Mouse (Mus musculus): ENCODE measurements around the gene Prkn. TPM values are rescaled to one million over a fixed set of nuclear protein-coding genes. Genes with fewer than 3 reads are reported as not detected.

Gene Prkn
- total RNA-seq, 2 experiments from 2014 or later, result 12.3 to 13.1 TPM

DNA sequence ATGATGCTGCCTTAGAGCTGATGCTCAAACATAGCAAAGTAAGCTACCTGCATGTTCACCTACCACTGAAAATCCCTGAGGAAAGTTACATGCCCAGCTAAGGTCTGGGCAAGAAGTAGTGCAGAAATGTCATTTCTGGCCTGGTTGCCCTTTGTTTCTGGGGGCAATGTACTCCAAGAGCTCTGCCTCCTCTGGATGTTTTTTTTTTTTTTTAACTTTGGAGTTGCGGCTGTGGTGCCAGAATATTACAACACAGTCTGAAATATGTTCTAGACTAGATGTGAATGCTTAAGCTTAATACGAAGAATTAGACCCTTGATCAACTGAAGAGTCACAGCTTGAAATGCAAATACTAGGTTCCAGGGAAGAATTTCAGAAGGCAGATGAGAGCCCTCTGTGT lies 911.1 kb downstream of the Prkn start:
- no peak for DNase-seq

DNA sequence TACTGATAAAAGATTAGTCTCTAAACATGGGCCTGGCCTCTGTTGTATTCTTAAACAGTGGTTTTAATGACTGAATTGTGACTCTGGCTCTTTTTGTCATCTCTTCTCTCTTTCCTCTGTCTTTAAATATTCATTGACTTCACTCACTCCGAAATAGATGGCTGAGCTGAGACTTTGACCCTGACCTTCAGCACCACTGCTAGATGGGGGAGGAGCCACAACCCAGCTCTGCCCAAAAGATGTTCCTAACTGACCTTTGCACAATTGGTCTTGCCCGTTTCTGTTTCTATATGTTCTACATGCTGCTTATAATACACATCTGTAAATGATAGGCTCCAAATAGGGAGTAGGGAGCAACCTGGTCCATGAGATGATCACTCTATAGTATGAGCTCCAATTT lies 912.5 kb downstream of the Prkn start:
- no peak for DNase-seq

DNA sequence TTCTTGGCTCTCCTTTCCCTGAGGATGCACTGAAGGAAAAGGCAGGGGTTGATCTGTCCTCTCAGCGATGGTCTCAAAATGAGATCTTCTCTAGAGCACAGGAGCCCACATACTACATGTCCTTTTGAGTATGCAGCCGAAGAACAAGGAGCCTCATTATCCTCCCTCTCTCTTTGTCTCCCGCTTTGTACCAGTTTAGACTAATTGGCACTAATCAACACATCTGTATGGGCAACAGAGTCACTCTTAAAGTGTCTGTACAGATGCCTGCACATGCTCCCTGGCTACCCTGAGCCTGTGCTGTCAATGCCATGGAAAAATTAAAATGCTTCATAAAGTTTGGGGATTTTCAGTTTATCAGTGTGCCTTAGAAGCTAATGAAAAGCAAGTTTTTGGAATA lies 924.9 kb downstream of the Prkn start:
- DNase-seq, result no peak

DNA sequence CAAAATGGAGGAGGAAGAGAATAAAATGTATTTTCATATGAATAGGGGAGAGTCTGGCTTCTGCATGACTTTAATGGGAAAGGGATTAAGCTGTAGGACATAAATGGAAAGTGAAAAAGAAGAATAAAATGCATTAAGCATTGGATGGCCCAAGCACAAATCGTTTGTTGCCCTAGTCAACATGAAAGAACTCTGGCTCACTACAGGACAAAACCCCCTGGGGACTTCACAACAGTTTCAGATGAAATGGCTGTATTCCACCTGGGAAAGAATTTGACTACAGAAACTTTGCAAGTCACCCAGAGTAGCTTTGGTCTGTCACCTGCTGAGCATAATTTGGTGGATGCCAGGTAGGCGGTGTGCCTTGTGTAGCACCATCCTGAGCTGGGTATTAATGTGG lies 925.4 kb downstream of the Prkn start:
- no peak for DNase-seq

DNA sequence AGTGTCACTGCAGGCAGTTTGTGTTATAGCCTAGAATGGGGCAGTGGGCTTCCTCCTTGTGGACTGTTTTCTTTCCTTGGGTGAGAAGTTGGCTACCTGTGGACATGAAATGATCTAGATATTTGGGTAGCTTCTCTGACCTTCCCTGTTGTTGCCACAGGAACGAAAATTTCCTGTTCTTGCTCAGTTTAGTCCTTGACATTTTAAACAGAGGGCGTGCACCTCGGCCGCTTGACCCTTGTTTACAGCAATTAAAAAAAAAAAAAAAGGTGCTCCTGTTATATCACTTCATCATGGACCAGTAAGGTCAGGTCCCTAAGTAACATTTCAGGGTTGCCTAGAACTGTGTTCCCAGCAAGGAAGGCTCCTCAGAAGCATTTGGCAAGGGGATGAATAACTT lies 927.1 kb downstream of the Prkn start:
- no peak for DNase-seq

DNA sequence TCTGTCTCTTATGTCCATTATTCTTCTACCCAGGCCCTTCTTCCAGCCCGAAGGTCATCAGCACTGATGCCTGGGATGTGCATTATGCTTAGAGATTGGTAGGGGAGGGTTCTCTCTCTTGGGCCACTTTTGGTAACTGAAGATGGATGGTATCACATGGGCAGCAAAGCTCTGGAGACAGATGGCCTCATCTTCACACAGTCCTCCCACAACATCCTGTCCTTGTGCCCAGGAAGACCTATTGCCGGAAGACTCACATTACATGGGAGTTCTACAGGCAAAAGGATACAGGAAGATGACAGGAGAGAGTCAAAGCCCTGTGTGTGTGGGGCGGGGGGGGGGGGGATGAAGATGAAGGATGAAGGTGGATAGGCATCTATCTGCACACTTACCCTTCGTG lies 928.2 kb downstream of the Prkn start:
- no peak for DNase-seq

DNA sequence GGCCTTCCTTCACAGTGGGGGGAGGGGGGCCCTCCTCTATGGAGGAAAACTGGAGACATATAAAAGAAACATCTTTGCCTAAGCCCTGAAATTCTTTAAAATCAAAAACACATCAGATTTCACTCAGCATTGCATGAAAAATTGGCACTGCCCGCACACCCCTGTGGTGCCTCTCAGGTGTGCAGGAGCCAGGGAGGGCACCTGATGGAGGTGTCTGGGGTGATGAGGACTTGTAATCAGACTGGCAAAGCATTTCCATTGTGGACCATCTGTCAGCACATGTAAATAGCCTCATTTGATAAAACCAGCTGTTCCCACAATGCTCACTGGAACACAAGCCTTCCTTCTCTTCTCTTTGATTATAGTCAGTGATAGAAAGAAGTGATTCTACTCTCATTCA lies 928.8 kb downstream of the Prkn start:
- no peak for DNase-seq

DNA sequence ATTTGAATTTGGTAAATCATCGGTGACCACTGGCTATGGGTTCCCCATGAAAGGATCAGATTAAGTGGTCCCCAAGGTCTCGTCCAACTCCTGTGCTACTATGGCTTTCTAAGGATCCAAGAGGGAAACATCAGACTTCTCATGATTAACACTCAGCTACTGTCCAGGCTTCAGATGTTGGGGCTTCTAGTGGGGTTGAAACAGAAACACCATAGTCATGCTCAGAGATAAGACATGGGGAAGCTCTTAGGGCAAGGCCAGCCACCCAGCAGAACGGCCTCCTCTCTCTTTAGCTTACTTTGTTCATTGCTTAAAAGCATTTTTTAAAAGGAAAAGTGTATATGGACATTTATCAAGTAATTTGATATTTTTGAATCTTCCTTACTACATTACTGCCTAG lies 929.3 kb downstream of the Prkn start:
- DNase-seq, result no peak

DNA sequence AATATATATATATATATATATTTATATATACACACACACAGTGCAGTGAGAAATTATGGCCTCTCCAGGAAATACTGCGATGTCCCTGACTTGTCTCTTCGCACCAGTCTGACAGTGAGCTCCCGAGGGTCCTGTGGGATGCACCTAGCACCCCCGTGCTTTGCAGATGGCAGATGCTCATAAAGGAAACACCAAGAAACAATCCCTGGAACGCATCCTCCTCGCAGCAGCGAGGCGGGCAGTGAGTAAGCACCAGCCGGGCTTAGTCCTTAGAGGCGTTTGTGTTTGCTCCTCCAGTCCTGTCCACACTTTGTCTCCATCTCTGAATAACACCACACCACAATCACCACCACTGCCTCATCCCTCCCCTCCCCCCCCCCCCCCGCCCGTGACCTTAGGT lies 939.4 kb downstream of the Prkn start:
- no peak for DNase-seq

DNA sequence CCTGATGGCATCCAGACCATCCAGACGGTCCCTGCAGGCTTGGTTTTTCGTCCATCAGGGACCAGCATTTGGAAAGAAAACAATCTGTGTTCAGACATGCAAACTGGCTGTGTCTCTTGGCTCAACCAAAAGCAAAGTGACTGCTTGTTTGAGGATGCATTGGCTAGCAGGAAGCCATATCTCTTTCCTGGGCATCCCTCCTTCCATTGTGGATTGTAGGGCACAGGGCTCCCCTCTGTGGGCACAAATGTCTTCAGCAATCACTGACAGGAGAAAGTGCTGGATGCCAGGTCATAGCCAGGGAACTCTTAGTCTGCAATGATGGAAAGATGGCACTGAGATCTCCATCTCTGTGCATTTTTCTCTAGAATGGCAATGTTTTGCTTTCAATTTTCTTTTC lies 939.8 kb downstream of the Prkn start:
- no peak for DNase-seq

DNA sequence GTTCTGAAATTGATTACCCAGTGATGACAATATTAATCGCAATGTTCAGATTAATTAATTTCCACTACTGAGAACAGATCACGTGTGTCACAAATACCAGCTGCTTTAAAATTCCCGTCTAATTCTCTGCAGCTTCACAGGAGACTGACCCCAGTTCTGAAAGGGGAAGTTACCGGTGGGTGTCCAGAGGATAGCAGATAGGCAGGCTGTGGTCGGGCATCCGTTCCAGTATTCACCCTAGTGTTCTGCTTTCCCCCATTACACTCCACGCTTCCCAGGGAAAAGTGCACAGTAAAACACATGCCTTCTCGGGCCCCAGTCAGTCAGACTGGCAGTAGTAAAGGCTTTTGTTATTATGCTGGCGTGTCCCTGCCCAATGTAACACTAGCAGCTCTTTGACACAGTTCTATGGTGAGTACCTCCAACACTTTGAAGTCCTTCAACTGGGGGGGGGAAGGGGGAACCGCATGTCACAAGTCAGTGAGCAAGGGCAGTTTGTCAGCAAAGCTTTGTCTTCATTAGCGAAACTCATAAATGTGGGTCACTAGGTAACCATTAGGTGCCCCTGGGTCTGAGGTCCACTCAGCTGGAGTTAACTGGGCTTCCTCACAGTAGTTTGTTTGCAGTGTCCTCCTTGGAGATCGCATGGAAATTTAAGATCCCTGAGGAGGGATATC lies 940.8 kb downstream of the Prkn start:
- no peak for DNase-seq

GRCm38 (mm10) chr17:11788270-11788936 lies 948.2 kb downstream of the Prkn start:
- no peak for DNase-seq

DNA sequence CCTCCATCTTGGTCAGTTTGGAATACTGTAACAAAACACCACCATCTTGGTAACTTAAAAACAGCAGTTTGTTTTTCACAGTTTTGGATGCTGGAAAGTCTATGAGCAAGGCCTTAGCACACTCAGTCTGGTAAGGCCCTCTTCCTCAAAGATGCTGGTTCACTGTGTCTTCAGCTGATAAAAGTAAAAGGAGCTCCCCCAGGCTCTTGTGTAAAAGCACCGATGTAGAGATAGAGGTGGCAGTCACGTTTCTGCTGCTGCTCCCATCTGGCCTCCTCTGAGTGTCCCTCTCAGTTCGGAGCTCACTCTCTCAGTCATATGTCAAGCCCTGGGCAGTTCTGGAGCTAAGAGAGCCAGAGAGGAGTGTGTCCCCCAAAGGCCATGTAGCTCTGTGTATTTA lies 955.8 kb downstream of the Prkn start:
- DNase-seq, result no peak

- DNase-seq, result no peak
Observed at GRCm38 (mm10) chr17:11801226-11801625, 961.0 kb downstream of the Prkn start.

DNA sequence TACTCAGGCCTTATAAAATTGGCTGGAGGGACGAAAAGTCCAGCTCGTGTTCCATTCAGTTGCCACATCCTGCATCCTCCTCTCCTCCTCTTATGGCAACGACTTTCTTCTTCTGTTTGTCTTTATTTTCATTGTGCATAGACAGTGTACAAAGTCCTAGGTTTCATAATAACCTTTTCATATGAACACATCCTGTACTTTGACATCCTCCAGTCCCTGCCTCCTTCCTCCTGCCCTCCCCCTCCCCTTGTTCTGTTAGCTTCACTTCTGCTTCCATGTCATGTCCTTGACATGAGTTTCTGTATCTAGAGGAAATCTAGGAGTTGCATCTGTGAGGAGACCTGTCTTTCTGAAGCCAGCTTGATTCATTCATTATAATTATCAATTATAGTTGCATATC lies 967.1 kb downstream of the Prkn start:
- DNase-seq, result no peak

DNA sequence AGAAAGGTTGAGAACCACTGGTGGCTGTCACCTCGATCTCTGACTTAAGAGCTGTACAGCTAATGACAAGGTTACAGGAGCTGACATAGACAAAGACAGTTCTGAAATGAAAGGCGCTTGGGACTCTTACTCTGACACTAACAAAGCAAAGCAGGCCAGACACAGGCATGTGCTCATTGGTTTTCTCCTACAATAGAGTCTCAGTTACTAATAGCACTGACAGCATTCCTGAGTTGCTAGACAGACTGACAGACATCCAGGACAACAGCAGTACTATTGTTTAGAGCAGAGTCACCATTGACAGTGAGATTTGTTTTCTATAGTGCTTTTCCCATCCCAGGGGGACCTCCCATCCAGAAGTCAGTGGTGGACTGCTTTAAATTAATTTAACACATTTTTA lies 977.7 kb downstream of the Prkn start:
- DNase-seq, result no peak

DNA sequence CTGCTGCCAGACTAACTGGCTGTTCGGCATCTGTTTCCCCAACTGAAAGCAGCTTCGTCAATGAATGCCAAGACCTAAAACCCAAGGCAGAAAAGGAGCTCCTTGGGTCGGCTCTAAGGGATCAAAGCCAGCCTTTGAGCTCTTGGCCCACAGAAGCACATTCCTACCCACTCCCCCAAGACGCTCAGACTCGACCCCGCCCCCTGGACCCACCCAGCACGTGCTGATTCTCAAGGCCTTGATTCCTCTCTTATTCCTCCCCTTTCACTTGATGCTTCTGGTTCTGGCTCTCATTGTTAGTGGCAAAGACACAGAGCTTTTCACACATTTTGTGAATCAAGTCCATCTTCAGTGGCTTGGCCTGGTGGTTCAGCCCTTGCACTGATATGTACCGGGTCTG lies 979.3 kb downstream of the Prkn start:
- DNase-seq, result no peak

DNA sequence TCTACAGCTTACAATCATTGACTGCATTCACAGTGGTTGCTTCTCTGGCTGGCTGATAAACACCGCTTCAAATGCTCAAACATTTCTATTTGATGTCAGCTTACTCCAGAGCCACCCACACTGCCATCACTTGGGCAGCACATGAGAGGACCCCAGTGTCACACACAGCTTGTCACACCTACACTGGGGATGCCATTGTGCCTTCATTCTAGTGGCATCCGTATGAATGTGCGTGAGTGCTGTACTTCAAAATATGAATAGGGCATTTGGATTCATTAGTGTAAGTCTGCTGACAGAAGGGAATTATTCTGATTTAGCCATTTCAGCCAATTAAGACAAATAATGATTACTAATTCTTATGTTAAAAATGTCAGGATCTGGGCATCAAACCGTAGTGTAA lies 980.6 kb downstream of the Prkn start:
- no peak for DNase-seq

DNA sequence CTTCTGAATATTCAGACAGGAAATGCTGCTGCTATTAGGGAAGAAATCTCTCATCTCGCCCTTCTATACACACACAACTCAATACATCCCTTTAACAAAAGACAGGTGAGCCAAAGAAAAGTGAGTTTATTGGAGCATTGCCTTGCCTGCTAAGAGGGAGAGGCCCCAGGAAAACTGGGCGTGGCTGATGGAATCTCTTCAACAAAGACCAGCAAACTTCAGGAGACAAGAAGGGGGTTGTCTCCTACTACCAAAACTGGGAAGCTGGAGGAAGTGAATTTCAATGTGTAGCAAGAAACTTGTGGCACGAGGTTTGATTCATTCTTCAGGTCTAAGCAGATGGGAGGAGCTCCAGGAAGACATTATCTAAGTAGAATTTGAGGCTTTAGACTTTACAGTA lies 989.3 kb downstream of the Prkn start:
- no peak for DNase-seq

GRCm38 (mm10) chr17:11837121-11837520 lies 996.9 kb downstream of the Prkn start:
- no peak for DNase-seq

- DNase-seq, result no peak
Observed at GRCm38 (mm10) chr17:11844436-11844835, 1004.3 kb downstream of the Prkn start.

GRCm38 (mm10) chr17:11844989-11845388 lies 1004.8 kb downstream of the Prkn start:
- no peak for DNase-seq

DNA sequence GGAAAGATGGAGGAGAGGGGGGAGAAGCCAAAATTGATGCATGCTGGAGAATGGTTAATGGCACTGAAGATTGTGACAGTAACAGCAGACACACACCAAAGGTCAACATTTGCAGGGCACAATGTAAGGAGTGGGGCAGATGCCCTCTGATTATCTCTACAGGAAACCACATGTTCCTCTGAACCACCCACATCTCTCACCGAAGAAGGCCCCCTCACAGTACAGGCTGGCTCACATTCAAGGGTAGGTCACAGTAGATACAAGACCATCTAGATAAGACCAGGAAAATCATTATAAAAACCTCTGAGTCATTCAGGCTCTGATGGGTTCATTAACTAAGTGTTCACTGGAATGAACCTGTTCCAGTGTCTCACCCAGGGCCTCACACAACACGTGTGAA lies 1005.3 kb downstream of the Prkn start:
- DNase-seq, result no peak

- no peak for DNase-seq
Observed at GRCm38 (mm10) chr17:11854571-11854970, 1014.4 kb downstream of the Prkn start.
